Mouse (Mus musculus): ENCODE results near the gene Slc7a10.

GRCm38 (mm10) chr7:35169341-35169740 is 16.8 kb upstream of the Slc7a10 start:
- TF ChIP-seq POLR2AphosphoS2 (IDR thresholded peaks at IDR 0.05; ENCODE audit: low read depth, low read length): no peak
- no peak for TF ChIP-seq POLR2A (IDR thresholded peaks at IDR 0.05; ENCODE audit: low read depth, low read length)
- no peak for TF ChIP-seq RCOR1 (conservative IDR thresholded peaks at IDR 0.05; ENCODE audit: low read depth, low read length)
- TF ChIP-seq USF2 (conservative IDR thresholded peaks at IDR 0.05; ENCODE audit: low read depth, low read length): no peak
- TF ChIP-seq MEF2A (IDR thresholded peaks at IDR 0.05; ENCODE audit: borderline replicate concordance, low read depth, low read length): no peak
- no peak; the same call in 1 of the 2 replicates for TF ChIP-seq IRF4 (IDR thresholded peaks at IDR 0.05; ENCODE audit: low read depth, low read length)
- no peak for TF ChIP-seq MAFK (IDR thresholded peaks at IDR 0.05; ENCODE audit: insufficient replicate concordance, low read length)
- TF ChIP-seq MAX (IDR thresholded peaks at IDR 0.05; ENCODE audit: low read length): no peak
- TF ChIP-seq EP300 (IDR thresholded peaks at IDR 0.05; ENCODE audit: low read length): no peak
- TF ChIP-seq TBP (conservative IDR thresholded peaks at IDR 0.05; ENCODE audit: low read depth, low read length): no peak
- no peak for TF ChIP-seq ETS1 (conservative IDR thresholded peaks at IDR 0.05; ENCODE audit: low read depth, low read length)

All from CH12.LX (cell line).